Mouse (Mus musculus): ENCODE measurements around the gene Gsap.
A peak's percentile ranks its signal among the peaks of the same experiment; 100 is the strongest.

The Gsap gene

DNA sequence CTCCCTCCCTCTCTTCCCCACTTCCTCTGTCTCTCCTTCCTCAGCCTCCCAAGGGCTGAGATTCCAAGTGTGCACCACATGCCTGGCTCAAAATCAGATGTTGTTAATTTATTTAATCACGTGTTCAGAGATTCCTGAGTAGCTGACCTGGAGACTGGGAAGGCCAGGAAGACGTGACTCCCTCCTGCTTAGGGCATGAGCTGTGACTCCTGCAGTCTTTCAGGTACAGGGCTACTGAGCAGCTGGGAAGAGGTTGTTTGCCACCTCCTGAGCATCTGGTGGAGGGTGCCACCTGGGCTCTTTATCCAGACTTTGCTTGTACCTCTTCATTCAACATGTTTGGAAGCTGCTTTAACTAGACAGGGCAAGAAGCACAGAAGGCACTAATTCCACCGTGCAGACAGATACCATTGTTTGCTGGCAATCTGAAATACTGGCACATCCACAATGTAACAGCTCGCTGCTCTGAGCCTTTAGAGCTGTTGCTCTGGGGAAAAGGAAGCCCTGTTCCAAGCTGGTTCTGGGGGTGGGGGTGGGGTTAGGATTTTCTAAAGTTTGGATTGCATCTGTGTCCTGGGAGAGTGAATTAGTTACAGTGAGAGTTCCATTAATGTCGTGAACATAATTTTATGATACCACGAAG, 75.3 kb downstream of the Gsap start:
- DNase-seq (ENCODE audit: low read depth): peak; percentile 40

- DNase-seq (ENCODE audit: low read depth): peak; percentile 47
These were observed 77.4 kb downstream of the Gsap start for GRCm38 (mm10) chr5:21263202-21264055.

GRCm38 (mm10) chr5:21264352-21265021, 78.4 kb downstream of the Gsap start:
- DNase-seq (ENCODE audit: low read depth): no peak

DNA sequence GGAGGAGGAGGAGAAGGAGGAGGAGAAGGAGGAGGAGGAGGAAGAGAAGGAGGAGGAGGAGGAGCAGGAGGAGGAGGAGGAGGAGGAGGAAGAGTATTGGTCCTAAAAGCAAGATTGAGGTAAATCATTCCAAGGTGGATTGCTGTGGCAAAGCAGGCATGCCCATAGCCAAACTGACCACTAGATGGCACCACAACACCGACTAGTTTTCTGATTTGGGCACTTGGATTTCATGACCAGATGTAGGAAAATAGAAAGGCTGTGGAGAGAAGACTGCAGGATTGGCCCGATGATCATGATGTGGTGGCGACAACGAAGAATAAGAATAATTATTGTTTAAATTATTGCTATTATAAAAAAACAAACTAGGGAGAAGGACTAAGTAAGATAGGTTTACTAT, 79.0 kb downstream of the Gsap start:
- DNase-seq (ENCODE audit: low read depth): peak; percentile 94

- DNase-seq (ENCODE audit: low read depth): peak; percentile 85
These were observed 81.0 kb downstream of the Gsap start for GRCm38 (mm10) chr5:21267090-21267489.

DNA sequence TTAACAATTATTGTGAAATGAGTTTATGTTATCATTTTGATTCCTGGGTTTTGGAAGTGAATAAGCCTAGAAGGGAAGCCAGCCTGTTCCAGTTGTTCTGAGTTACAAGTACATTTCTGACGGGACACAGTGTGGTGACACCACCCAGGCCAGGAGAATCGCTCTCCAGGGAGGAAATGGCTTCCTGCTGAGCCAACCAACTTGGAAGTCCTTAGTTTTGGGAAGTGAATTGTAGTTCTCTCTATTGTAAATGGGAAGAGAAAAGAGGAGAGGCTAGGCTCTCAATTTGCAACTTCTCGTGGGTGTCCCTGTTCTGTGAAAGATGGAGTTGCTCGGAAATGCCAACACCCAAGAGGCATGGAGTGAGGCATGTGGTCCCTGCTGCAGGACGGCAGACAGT, 83.4 kb downstream of the Gsap start:
- no peak for DNase-seq (ENCODE audit: low read depth)

- DNase-seq (ENCODE audit: low read depth): peak; percentile 68
These were observed 84.7 kb downstream of the Gsap start for GRCm38 (mm10) chr5:21270756-21271155.

DNA sequence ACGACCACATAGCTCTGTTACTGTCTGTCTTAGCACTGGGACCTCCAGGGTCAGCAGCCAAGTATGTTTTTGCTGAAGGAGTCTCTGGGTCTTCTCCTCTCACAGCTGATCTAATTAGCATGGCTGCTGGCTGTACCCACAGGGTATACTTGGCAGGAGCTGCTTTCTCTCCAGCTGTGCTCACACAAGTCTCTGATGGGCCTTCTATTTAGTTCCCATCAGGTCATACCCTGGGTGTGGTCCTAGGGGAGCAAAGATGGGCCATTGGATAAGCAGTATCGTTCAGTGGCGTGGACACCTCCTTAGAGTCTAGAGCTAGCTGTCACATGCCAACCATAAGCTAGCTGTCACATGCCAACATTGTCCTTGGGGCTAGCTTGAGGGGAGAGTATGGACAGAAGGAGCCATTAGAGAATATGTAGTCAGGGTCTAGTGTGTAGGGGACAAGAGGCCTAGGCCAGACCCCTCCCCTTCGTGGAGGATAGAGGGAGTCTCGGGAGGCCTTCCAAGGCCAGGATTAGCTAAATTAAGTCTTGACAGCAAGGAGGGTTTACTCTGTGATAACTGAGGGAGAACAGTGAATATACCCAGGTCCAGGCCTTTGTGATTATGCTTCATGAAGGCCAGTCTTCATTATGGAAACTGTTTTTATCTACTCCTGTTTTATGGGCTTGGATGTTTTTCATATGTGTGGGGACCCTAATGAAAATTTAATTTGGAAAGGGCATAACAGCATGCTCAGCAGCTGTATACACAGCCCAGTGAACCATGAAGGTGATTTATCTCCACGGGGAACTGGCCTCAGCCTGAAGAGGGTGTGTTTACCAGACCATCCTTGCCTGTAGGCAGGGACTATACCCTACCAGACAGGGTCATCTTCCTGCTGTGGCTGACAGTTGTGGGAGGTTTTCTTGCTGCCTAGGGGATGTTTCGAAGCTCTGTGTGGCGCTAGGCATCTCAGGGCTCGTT, 85.6 kb downstream of the Gsap start:
- DNase-seq (ENCODE audit: low read depth): peak; percentile 28

GRCm38 (mm10) chr5:21277685-21278084, 91.6 kb downstream of the Gsap start:
- peak; percentile 56 for DNase-seq (ENCODE audit: low read depth)

DNA sequence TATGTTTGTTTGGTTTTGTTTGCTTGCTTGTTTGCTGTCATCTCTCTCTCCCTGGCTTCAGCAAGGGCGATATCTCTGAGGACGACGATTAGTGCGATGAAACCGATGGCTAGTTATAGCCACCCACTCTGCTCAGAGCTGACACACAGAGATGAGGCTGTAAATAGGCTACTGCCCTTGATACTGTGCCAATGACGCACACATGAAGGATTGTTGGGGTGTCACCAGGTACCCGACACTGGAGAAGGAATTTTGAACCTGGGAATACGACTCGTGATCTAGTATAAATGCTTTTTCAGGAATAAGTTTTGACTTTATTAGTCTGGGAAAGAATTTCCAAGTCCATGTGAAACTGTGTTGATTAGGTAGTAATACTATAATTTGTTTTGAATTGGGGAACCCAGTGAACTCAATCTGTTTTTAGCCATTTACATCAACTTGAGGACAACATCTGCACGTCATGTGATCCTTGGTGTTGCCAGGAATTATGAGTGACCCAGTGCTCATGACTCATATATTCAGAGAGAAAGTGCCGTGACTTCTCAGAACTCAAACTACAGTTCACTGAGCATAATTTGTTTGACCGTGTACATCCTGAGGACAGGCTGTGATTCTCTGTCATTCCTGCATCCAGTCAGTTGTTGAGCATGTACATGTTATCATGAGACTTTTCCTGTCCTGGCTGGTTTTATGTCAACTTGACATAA, 97.5 kb downstream of the Gsap start:
- DNase-seq (ENCODE audit: low read depth): peak; percentile 82

DNA sequence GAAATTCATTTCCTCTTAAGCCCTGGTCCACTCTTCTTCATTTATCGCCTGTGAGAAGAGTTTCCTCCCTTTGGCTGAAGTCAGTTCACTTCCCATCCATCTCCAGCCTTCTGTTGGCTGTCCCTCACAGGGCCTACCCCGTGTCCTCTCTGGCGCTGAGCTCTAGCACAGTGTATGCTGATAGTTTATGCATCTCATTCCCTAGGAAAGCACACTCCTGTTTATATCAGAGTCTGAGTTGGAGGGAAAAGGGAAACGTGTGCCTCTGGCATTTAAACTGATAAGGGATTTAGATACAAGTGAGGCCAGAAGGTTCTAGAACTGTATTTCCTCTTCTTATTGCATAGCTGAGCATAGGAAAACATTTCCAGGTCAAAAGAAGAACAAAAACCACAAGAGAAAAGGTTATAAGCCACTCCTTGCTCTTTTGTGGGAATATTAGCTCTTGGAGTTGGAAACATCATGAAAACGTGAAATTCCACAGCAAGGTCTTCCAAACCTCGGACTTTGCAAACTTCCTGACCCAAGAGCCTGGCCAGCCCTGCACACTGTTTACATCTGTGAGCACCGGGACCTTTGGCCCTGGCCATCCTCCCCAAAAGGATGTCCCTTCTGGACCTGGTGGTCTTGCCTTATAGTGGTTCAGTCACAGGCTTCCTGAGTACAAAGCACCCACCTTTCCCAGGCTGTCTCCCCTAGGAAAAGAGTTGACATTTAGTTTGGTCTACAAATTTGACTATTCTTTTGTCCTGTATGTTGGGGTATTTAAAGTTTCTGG, 102.8 kb downstream of the Gsap start:
- no peak for DNase-seq (ENCODE audit: low read depth)

DNA sequence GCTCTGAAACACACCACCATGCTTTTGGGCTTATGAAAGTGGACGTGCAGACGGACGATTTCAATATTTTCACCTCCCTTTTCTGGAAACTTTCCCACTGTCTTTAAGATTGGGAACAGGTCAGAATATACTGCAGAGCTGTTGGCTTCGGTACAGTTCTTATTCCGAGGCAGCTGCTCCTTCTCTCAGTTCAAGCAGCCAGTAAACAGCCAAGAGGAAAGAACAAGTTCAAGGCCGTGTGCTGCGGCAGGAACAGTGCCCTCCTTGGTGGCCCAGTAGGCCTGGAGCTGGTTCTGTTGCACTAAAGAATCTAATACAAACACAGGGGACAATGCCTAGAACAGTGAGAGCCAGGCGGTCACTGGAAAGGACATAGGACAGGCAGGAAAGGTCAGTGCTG, 104.5 kb downstream of the Gsap start:
- DNase-seq (ENCODE audit: low read depth): no peak

- no peak for DNase-seq (ENCODE audit: low read depth)
These were observed 109.6 kb downstream of the Gsap start for GRCm38 (mm10) chr5:21295683-21296082.

DNA sequence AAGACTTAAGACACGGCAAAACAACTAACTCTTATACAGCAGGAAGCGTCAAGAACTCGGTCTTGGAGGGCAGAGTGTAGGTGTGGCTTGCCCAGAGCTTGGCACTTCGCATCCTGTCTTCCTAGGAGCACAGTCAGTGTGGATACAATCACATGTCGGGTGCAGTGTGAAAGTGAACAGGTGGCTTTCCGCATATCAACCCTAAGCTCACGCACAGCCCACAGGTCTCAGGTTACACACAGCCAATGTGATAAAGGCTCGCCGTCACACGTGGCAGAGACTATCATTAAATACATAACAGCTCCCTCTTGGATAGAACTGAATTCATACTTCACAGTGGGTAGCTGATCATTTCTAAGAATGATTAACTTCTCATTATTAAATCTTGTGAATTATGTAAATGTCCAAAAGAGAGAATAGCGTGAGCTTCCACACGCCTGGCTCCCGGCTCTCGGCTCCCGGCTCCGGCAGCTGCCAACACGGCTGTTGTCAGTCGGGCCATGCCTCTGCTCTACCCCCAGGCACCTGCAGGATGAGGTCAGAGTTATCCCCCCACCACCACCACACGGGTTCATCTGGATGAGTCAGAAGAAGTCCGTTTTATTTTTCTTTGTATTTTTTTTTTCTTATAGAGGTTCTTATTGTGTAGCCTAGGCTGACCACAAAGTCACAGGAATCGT, 113.2 kb downstream of the Gsap start:
- DNase-seq (ENCODE audit: low read depth): no peak

GRCm38 (mm10) chr5:21300058-21300457, 114.0 kb downstream of the Gsap start:
- no peak for DNase-seq (ENCODE audit: low read depth)

DNA sequence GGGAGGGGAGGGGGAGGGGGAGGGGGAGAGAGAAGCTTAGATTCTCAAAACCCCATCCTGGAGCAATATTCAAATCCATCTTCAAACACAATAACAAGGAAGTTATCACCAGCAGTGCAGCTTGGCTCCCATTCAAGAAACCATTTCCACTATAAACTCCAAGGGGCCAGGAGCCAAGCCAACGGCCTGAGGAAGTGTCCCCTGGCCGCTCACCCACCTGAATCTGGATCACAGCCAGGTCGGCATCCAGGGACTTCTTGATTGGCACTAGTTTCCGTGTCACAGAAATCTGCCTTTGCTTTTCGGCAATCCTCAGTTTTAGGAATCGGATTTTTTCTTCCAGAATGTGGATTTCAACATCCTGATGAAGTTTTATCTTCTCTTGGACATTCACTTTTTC, 115.0 kb downstream of the Gsap start:
- DNase-seq (ENCODE audit: low read depth): no peak

DNA sequence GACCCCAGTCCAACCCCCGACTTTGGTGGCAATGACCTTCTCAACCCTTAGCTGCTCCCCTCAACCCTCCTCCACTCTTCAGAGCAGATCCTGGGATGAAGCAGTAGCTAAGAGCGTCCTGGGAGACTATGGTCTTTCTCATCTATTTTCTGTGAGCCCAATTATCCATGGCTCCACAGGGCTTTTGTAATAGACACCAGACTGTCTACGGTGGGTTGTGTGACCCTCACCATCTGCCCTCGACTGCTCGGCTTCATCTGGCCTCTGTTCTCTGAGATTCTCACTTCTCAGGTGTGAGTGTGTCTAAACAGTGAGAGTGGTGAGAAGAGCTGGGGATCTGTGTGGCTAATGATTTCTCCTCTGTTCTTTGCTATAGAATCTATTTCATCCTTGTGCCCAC, 121.1 kb downstream of the Gsap start:
- DNase-seq (ENCODE audit: low read depth): no peak

DNA sequence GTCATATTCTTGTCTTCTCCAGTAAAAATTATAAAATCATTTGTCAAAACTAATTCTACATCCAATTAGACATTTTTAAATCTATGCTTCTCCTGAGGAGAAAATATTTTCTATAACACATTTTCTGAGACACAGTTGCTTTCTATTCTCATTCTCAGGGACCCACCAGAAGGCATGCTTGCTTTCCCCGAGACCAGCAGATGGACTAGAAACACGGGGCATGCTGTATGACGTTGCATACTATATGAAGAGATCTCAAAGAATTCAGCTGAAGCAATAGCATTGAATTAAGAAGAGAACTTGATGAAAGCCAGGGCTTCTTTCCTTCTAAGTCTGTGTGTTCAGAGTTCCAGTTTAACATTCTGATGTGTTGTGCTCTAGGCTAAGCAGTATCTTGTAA, 128.6 kb downstream of the Gsap start:
- no peak for DNase-seq (ENCODE audit: low read depth)

DNA sequence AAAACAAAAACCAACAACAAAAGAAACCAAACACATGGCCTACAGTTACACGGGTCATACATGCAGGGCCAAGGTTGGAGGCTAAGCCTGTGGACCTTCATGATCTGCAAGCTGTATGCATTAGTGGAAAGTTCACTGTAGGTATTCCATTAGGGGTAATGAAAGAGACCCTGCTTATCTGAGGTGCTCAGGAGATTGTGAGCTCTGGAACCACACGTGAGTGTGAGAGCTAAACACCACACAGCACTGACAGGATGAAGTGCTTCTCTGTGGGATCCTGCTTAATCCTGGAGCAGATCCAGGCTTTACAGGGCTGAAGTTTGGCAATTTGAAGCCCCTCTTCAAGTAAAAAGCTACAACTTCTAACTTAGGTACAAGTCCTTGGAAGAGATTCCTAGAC, 134.1 kb downstream of the Gsap start:
- DNase-seq (ENCODE audit: low read depth): no peak

- peak; percentile 72 for DNase-seq (ENCODE audit: low read depth)
These were observed 140.4 kb downstream of the Gsap start for GRCm38 (mm10) chr5:21326494-21326893.

Data from NIH3T3 (cell line).